ENCODE assay signal across 11 mouse cellular contexts in genomic region chr12:84885107-84885876, GRCm38 (mm10). TPM values are rescaled to one million over a fixed set of nuclear protein-coding genes. Genes with fewer than 3 reads are reported as not detected.
DNase-seq lines count a peak whose midpoint lies in the region; ATAC-seq and TF ChIP-seq lines count a peak whose summit lies in the region.
"Had no signal": no experiment of that assay in that cellular context is flagged by ENCODE, and none has a peak within 500 bp of the region (broad histone marks: within the 10 kb centered on the region; RNA-seq: fewer than 3 reads in every experiment).

No protein-coding gene starts in this region.

- no peak overlapping the region for H3K27ac ChIP-seq in hindbrain, embryonic 13.5 days
- H3K27ac ChIP-seq in liver, postnatal 0 days (ENCODE audit: low read depth) = no peak overlapping the region
- H3K27ac ChIP-seq: forebrain, embryonic 15.5 days; neural tube, embryonic 12.5 days had no signal

- no peak for TF ChIP-seq CTCF in liver, postnatal 0 days (IDR thresholded peaks at IDR 0.05; ENCODE audit: low read depth)

- H3K9ac ChIP-seq in hindbrain, embryonic 13.5 days = no peak overlapping the region
- H3K9ac ChIP-seq in liver, postnatal 0 days (replicated peaks) = no peak overlapping the region
- H3K9ac ChIP-seq: forebrain, embryonic 15.5 days; neural tube, embryonic 12.5 days had no signal

- H3K27me3 ChIP-seq in hindbrain, embryonic 13.5 days = 0 out of 2 replicates have a peak, but pooled peaks cover 3% of the 10 kb centered on the region
- 0 out of 2 replicates have a peak, but pooled peaks cover 3% of the 10 kb centered on the region for H3K27me3 ChIP-seq in liver, postnatal 0 days (ENCODE audit: insufficient read depth, low read length)
- H3K27me3 ChIP-seq: forebrain, embryonic 15.5 days; neural tube, embryonic 12.5 days had no signal

- peak; percentile 68 for DNase-seq in urinary bladder, postnatal 14 days (ENCODE audit: low spot score)
- no peak for DNase-seq in urinary bladder, postnatal 10 days (ENCODE audit: low spot score)
- peak; percentile 50 for DNase-seq in gastrocnemius, postnatal 10 days
- DNase-seq in heart, postnatal 4 days = peak; percentile 72
- no peak for DNase-seq in spleen, postnatal 14 days (ENCODE audit: low spot score in 2 of 2)
- DNase-seq in retina, embryonic 14.5 days (ENCODE audit: low spot score) = no peak
- no peak for DNase-seq in liver, postnatal 0 days
- DNase-seq: kidney, adult 11 months had no signal

- TF ChIP-seq EP300 in liver, postnatal 0 days (IDR thresholded peaks at IDR 0.05; ENCODE audit: low read depth) = no peak

- 66% methylated on average over 11 of the region's 11 CpGs for WGBS in hindbrain, embryonic 13.5 days
- WGBS in liver, postnatal 0 days (ENCODE audit: insufficient replicate concordance) = 56% methylated on average over 11 of the region's 11 CpGs

- no peak overlapping the region for H3K4me3 ChIP-seq in hindbrain, embryonic 13.5 days
- no peak overlapping the region for H3K4me3 ChIP-seq in liver, postnatal 0 days (ENCODE audit: low read depth, low read length)
- H3K4me3 ChIP-seq: forebrain, embryonic 15.5 days; neural tube, embryonic 12.5 days had no signal

- no peaks in the 10 kb centered on the region for H3K36me3 ChIP-seq in hindbrain, embryonic 13.5 days
- H3K36me3 ChIP-seq in liver, postnatal 0 days (replicated peaks; ENCODE audit: insufficient read depth, low read length) = no peaks in the 10 kb centered on the region
- H3K36me3 ChIP-seq: forebrain, embryonic 15.5 days; neural tube, embryonic 12.5 days had no signal

- no peak for ATAC-seq in hindbrain, embryonic 13.5 days (ENCODE audit: low FRiP score)
- ATAC-seq in liver, postnatal 0 days = no peak
- ATAC-seq: forebrain, embryonic 15.5 days had no signal

- no peaks in the 10 kb centered on the region for H3K4me1 ChIP-seq in hindbrain, embryonic 13.5 days (replicated peaks)
- H3K4me1 ChIP-seq in liver, postnatal 0 days (ENCODE audit: insufficient read depth) = no peaks in the 10 kb centered on the region
- H3K4me1 ChIP-seq: forebrain, embryonic 15.5 days; neural tube, embryonic 12.5 days had no signal

- H3K9me3 ChIP-seq in hindbrain, embryonic 13.5 days = no peaks in the 10 kb centered on the region
- H3K9me3 ChIP-seq in liver, postnatal 0 days (ENCODE audit: low read length) = no peaks in the 10 kb centered on the region
- H3K9me3 ChIP-seq: forebrain, embryonic 15.5 days; neural tube, embryonic 12.5 days had no signal

- no peak overlapping the region for H3K4me2 ChIP-seq in hindbrain, embryonic 13.5 days
- no peak overlapping the region for H3K4me2 ChIP-seq in liver, postnatal 0 days (ENCODE audit: low read depth, low read length)
- H3K4me2 ChIP-seq: forebrain, embryonic 15.5 days; neural tube, embryonic 12.5 days had no signal

RNA-seq across cellular contexts. Expression of gene Ltbp2, which starts 9.0 kb away (rescaled TPM):
- 1 to 10 TPM; 1.9 to 2.5 TPM for total RNA-seq in gastrocnemius, postnatal 10 days (2021)
- 1 to 10 TPM; 7.6 to 8.9 TPM for total RNA-seq in heart, postnatal 4 days (2021)
- polyA plus RNA-seq in hindbrain, embryonic 13.5 days (2015; fragmentation: Nextera tagmentation; extraction: Ambion mirVana) = 0.14 and 0.31 TPM in 2 replicates
- 0.31 and 0.59 TPM in 2 replicates for polyA plus RNA-seq in liver, postnatal 0 days (2015; fragmentation: Nextera tagmentation; extraction: Ambion mirVana)

Comparison
In these comparisons a context has a peak if more than half of its experiments do, and no peak if none do; other contexts are left out.
1. DNase-seq: peak in urinary bladder, postnatal 14 days (single experiment), gastrocnemius, postnatal 10 days (single experiment) and heart, postnatal 4 days (single experiment); none in urinary bladder, postnatal 10 days (single experiment), spleen, postnatal 14 days (0 of 2), retina, embryonic 14.5 days (single experiment) and liver, postnatal 0 days (single experiment).